Mouse (Mus musculus): ENCODE results near the gene Sh2b1.

DNA sequence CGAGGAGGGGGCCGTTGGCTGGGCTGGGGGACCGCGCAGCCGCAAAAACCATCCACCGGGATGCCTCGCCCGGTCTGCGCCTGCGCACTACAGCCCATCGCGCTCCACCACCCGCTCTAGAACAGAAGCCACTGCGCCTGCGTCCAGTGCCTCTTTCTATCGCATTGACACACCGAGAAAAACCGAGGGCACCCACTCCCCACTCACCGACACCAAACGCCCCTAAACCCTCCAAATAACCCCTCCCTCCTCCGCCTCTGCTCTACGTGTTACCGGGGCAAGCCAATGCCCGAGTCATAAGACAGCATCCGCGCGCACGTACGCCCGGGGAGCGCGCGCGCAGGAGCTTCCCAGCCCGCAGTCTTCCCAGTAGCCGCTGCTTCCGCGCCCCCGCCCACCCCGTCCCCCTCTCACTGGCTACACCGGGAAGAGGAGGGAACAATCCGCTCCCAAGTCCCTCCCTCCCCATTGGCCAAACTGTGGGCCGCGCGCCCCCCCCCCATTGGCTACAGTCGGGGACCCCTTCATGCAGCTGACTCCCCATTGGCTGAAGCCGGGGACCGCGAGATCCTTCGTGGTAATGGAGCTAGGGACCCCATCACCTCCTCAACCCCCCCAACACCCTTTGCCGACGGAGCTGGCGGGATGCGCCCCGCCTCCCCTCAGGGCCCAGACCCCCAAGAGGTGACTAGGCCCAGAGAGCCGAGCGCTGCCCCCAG, 27.0 kb upstream of the Sh2b1 start:
- no peak for TF ChIP-seq CTCF (IDR thresholded peaks at IDR 0.05; ENCODE audit: low read depth, low read length)
- peak; percentile 48 for TF ChIP-seq POLR2A (IDR thresholded peaks at IDR 0.05; ENCODE audit: insufficient read depth, low read length)
- TF ChIP-seq EP300 (IDR thresholded peaks at IDR 0.05; ENCODE audit: insufficient read depth, low read depth, low read length), result no peak

Data from ES-Bruce4 (cell line).